Mouse (Mus musculus) cerebellum, postnatal 10 days (tissue): ENCODE results near the gene Zdhhc25.

ENCODE experiments used
- DNase-seq, 2 experiments: peaks; one replicate each; pipeline ENCODE4 v3.0.0; 2021; ENCODE audit warnings: mixed read lengths in 2 of 2

Zdhhc25 gene

GRCm38 (mm10) chr15:88635205-88635604 is 35.1 kb downstream of the Zdhhc25 start:
- DNase-seq, result peak; percentile 42 to 47

- peak; percentile 93 to 96 for DNase-seq
These were observed 50.9 kb downstream of the Zdhhc25 start for GRCm38 (mm10) chr15:88651019-88651418.
